Mouse (Mus musculus): ENCODE results near the gene Fam205a1.

The Fam205a1 gene

DNA sequence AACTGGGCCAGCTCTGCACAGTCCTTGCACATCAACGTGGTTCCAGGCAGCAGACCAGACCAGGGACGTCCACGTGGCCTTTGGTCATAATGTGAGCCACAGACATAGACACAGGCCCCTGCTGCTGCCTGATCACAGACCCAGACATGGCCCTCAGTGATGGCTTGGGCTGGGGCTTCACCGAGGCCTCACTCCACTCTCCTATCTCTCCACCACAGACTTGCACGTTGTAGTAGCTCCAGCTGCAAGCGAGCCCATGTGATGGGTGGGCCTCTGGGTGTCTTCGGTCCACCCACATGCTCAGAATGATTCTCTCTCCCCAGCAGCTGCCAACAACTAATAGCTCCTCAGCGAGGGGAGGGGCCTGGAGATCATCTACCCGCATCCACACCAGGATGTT is 6.8 kb upstream of the Fam205a1 start:
- in situ Hi-C loops (cut with MboI, MseI) = loop anchor here (5.0 to 25.0 kb wide), 8 partner anchors 98 to 908 kb away; partner anchors contain the start of genes Ccl19 (in 1 of the 2) and Ccl21a (in 1 of the 2)

DNA sequence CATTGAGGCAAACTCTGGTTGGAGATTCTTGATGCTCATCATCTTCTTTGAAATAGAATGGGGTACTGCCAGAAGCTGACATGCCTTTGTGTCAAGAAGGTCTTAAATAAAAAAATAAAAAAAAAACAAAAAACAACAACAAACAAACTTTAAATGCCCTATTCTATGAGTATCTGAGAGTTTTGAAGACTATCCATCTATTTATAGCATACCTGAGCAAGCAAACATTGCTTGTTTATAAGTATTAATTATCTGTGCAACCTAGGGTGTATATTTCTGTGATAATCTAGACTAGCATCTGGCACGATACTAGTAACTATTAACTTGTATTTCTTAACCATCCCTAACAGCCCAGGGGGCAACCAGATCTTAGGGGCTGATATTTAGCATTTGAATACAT is 3.0 kb upstream of the Fam205a1 start, which contains the start of gene Gm12394:
TSS of gene Gm12394 (minus strand) at position 101 of the 400 bp plus-strand sequence.
- in situ Hi-C loops (cut with MboI, MseI) = loop anchor here (5.0 to 25.0 kb wide), 2 partner anchors 94 to 549 kb away; partner anchors contain the start of genes Ccl19 (in 1 of the 2) and Ccl21a (in 1 of the 2)

Measured in T-helper 17 cell (primary cell).